Comparison of ENCODE assay signal across 8 mouse cellular contexts in genomic region chr2:167656629-167657478, GRCm38 (mm10). TPM values are rescaled to one million over a fixed set of nuclear protein-coding genes. Genes with fewer than 3 reads are reported as not detected.
DNase-seq lines count a peak whose midpoint lies in the region; ATAC-seq and TF ChIP-seq lines count a peak whose summit lies in the region.

No protein-coding gene starts in this region.

- no peak overlapping the region for H3K9ac ChIP-seq in heart, embryonic 14.5 days (ENCODE audit: low read length)
- no peak overlapping the region for H3K9ac ChIP-seq in liver, embryonic 16.5 days (ENCODE audit: low read depth, low read length)
- no peak overlapping the region for H3K9ac ChIP-seq in hindbrain, embryonic 12.5 days

- peaks cover 33% of the 10 kb centered on the region for H3K36me3 ChIP-seq in heart, embryonic 14.5 days (ENCODE audit: control insufficient read depth, insufficient read depth, low read length)
- peaks cover 3% of the 10 kb centered on the region; the same call in 1 of the 2 replicates for H3K36me3 ChIP-seq in liver, embryonic 16.5 days (ENCODE audit: control insufficient read depth, insufficient read depth)
- peaks cover 34% of the 10 kb centered on the region for H3K36me3 ChIP-seq in hindbrain, embryonic 12.5 days

- 0 out of 2 replicates have a peak overlapping the region, but pooled peaks have one; percentile 1 for H3K4me2 ChIP-seq in heart, embryonic 14.5 days (ENCODE audit: low read length)
- H3K4me2 ChIP-seq in liver, embryonic 16.5 days (ENCODE audit: low read depth, low read length): no peak overlapping the region; the same call in 1 of the 2 replicates
- no peak overlapping the region for H3K4me2 ChIP-seq in hindbrain, embryonic 12.5 days (replicated peaks)

- ATAC-seq in heart, embryonic 14.5 days (ENCODE audit: insufficient number of reproducible peaks, insufficient read depth, low FRiP score, low read depth): no peak
- ATAC-seq in liver, embryonic 16.5 days (ENCODE audit: low read depth): no peak
- ATAC-seq in hindbrain, embryonic 12.5 days (ENCODE audit: low FRiP score): no peak

- 80% methylated on average over 16 of the region's 16 CpGs for WGBS in heart, embryonic 14.5 days
- 35% methylated on average over 16 of the region's 16 CpGs for WGBS in liver, embryonic 16.5 days (ENCODE audit: insufficient replicate concordance)
- WGBS in hindbrain, embryonic 12.5 days: 82% methylated on average over 16 of the region's 16 CpGs

- H3K4me3 ChIP-seq in left cerebral cortex, adult 2 months: no peak overlapping the region
- no peak overlapping the region for H3K4me3 ChIP-seq in heart, embryonic 14.5 days (ENCODE audit: control insufficient read depth in 1 of 2, insufficient read depth in 1 of 2, low read depth in 1 of 2, low read length in 2 of 2)
- H3K4me3 ChIP-seq in liver, embryonic 16.5 days (ENCODE audit: low read depth, low read length): no peak overlapping the region
- H3K4me3 ChIP-seq in hindbrain, embryonic 12.5 days: no peak overlapping the region

- H3K27me3 ChIP-seq in heart, embryonic 14.5 days (ENCODE audit: control insufficient read depth, insufficient read depth, low read length): no peaks in the 10 kb centered on the region
- no peaks in the 10 kb centered on the region for H3K27me3 ChIP-seq in liver, embryonic 16.5 days (ENCODE audit: control insufficient read depth, insufficient read depth, low read depth, low read length)
- no peaks in the 10 kb centered on the region; the same call in 1 of the 2 replicates for H3K27me3 ChIP-seq in hindbrain, embryonic 12.5 days

- H3K4me1 ChIP-seq in heart, embryonic 14.5 days (ENCODE audit: control insufficient read depth in 2 of 2, insufficient read depth in 2 of 2, low read length in 2 of 2): peaks cover 22 to 28% of the 10 kb centered on the region in 2 experiments
- peaks cover 21% of the 10 kb centered on the region for H3K4me1 ChIP-seq in liver, embryonic 16.5 days (ENCODE audit: control insufficient read depth, low read depth, low read length)
- H3K4me1 ChIP-seq in hindbrain, embryonic 12.5 days: peaks cover 34% of the 10 kb centered on the region

- TF ChIP-seq CTCF in left cerebral cortex, adult 2 months (IDR thresholded peaks at IDR 0.05): no peak

- H3K27ac ChIP-seq in left cerebral cortex, adult 2 months: peak overlapping the region; percentile 69
- no peak overlapping the region for H3K27ac ChIP-seq in heart, embryonic 14.5 days (replicated peaks in 1 of 2; ENCODE audit: control insufficient read depth in 1 of 2, insufficient read depth in 1 of 2, low read depth in 2 of 2, low read length in 2 of 2)
- peak overlapping the region; percentile 77 for H3K27ac ChIP-seq in liver, embryonic 16.5 days (ENCODE audit: low read length)
- H3K27ac ChIP-seq in hindbrain, embryonic 12.5 days: no peak overlapping the region

- no peaks in the 10 kb centered on the region for H3K9me3 ChIP-seq in heart, embryonic 14.5 days (ENCODE audit: control insufficient read depth, low read length)
- H3K9me3 ChIP-seq in liver, embryonic 16.5 days (replicated peaks; ENCODE audit: control insufficient read depth, low read length): no peaks in the 10 kb centered on the region
- H3K9me3 ChIP-seq in hindbrain, embryonic 12.5 days (replicated peaks): no peaks in the 10 kb centered on the region

- no peak for DNase-seq in left cerebral cortex, adult 2 months (ENCODE audit: extremely low spot score in 1 of 2, low spot score in 2 of 2)
- DNase-seq in left cerebral cortex, postnatal 14 days (ENCODE audit: low spot score in 2 of 2): no peak
- DNase-seq in spleen, postnatal 10 days (ENCODE audit: low spot score in 2 of 2): peak; percentile 54 to 78
- no peak for DNase-seq in left cerebral cortex, adult 18-20 months (ENCODE audit: low spot score in 2 of 2)
- no peak for DNase-seq in ovary, adult 18-20 months (ENCODE audit: low spot score)

- intact Hi-C loops in left cerebral cortex, adult 2 months (cut with DNase I): no loop called here
- intact Hi-C loops in left cerebral cortex, postnatal 14 days (cut with DNase I): no loop called here

RNA-seq across cellular contexts. Expression of gene Gm20431, which starts 4.4 kb away (rescaled TPM):
- total RNA-seq in left cerebral cortex, adult 2 months (2021): 10 to 100 TPM; 29.1 to 38.0 TPM
- 10 to 100 TPM; 63.3 to 65.1 TPM for total RNA-seq in left cerebral cortex, postnatal 14 days (2021)
- 0.19 and 5.2 TPM in 2 replicates for polyA plus RNA-seq in heart, embryonic 14.5 days (2014; fragmentation: Nextera tagmentation; extraction: Ambion mirVana)
- polyA plus RNA-seq in liver, embryonic 16.5 days (2015; fragmentation: Nextera tagmentation; extraction: Ambion mirVana): not detected in 2 replicates
- 10 to 100 TPM; 32.2 to 33.5 TPM for total RNA-seq in left cerebral cortex, adult 18-20 months (2021)
- polyA plus RNA-seq in hindbrain, embryonic 12.5 days (2016; fragmentation: Nextera tagmentation; extraction: Ambion mirVana): 16.9 and 18.8 TPM in 2 replicates

RNA-seq across cellular contexts. Expression of gene Ube2v1, which starts 25.0 kb away (rescaled TPM):
- total RNA-seq in left cerebral cortex, adult 2 months (2021): 100 to 1,000 TPM; 244 to 274 TPM
- 100 to 1,000 TPM; 215 to 250 TPM for total RNA-seq in left cerebral cortex, postnatal 14 days (2021)
- 166 and 175 TPM in 2 replicates for polyA plus RNA-seq in heart, embryonic 14.5 days (2014; fragmentation: Nextera tagmentation; extraction: Ambion mirVana)
- 168 and 175 TPM in 2 replicates for polyA plus RNA-seq in liver, embryonic 16.5 days (2015; fragmentation: Nextera tagmentation; extraction: Ambion mirVana)
- total RNA-seq in left cerebral cortex, adult 18-20 months (2021): 100 to 1,000 TPM; 259 to 266 TPM
- polyA plus RNA-seq in hindbrain, embryonic 12.5 days (2016; fragmentation: Nextera tagmentation; extraction: Ambion mirVana): 290 and 291 TPM in 2 replicates

RNA-seq across cellular contexts. Expression of gene Cebpb, which starts 31.9 kb away (rescaled TPM):
- total RNA-seq in left cerebral cortex, adult 2 months (2021): 10 to 100 TPM; 15.1 to 19.2 TPM
- total RNA-seq in left cerebral cortex, postnatal 14 days (2021): 10 to 100 TPM; 12.6 to 13.4 TPM
- polyA plus RNA-seq in heart, embryonic 14.5 days (2014; fragmentation: Nextera tagmentation; extraction: Ambion mirVana): 14.2 and 17.0 TPM in 2 replicates
- 0.46 and 0.61 TPM in 2 replicates for polyA plus RNA-seq in liver, embryonic 16.5 days (2015; fragmentation: Nextera tagmentation; extraction: Ambion mirVana)
- 10 to 100 TPM; 15.9 to 17.3 TPM for total RNA-seq in left cerebral cortex, adult 18-20 months (2021)
- 4.1 and 4.5 TPM in 2 replicates for polyA plus RNA-seq in hindbrain, embryonic 12.5 days (2016; fragmentation: Nextera tagmentation; extraction: Ambion mirVana)

RNA-seq across cellular contexts. Expression of gene Tmem189, which starts 32.8 kb away (rescaled TPM):
- 10 to 100 TPM; 42.3 to 43.0 TPM for total RNA-seq in left cerebral cortex, adult 2 months (2021)
- total RNA-seq in left cerebral cortex, postnatal 14 days (2021): 10 to 100 TPM; 54.6 to 58.5 TPM
- 40.6 and 40.9 TPM in 2 replicates for polyA plus RNA-seq in heart, embryonic 14.5 days (2014; fragmentation: Nextera tagmentation; extraction: Ambion mirVana)
- 13.7 and 14.0 TPM in 2 replicates for polyA plus RNA-seq in liver, embryonic 16.5 days (2015; fragmentation: Nextera tagmentation; extraction: Ambion mirVana)
- total RNA-seq in left cerebral cortex, adult 18-20 months (2021): 10 to 100 TPM; 43.3 to 44.4 TPM
- polyA plus RNA-seq in hindbrain, embryonic 12.5 days (2016; fragmentation: Nextera tagmentation; extraction: Ambion mirVana): 39.0 and 43.9 TPM in 2 replicates

Comparison
In these comparisons a context has a peak if more than half of its experiments do, and no peak if none do; other contexts are left out.
1. DNase-seq: peak in spleen, postnatal 10 days (2 of 2); none in left cerebral cortex, adult 2 months (0 of 2), left cerebral cortex, postnatal 14 days (0 of 2), left cerebral cortex, adult 18-20 months (0 of 2) and ovary, adult 18-20 months (single experiment).
2. H3K27ac ChIP-seq: peak in left cerebral cortex, adult 2 months (single experiment) and liver, embryonic 16.5 days (single experiment); none in heart, embryonic 14.5 days (0 of 2) and hindbrain, embryonic 12.5 days (single experiment).